Mouse (Mus musculus) megakaryocyte, embryonic 14.5 days (primary cell): ENCODE results near the gene Cped1.

Experiments
- FLI1 ChIP-seq: IDR thresholded peaks from 2 replicates; pipeline ENCODE4 v1.6.1; 2012; ENCODE audit warnings: low read length, inconsistent platforms, mixed read lengths
- GATA1 ChIP-seq: IDR thresholded peaks from 3 replicates; pipeline ENCODE4 v1.6.1; 2012; ENCODE audit warnings: mixed read lengths, low read length, inconsistent platforms, borderline replicate concordance

- TF ChIP-seq GATA1: no peak
- TF ChIP-seq FLI1: no peak
These were observed 26.8 kb upstream of the Cped1 start for GRCm38 (mm10) chr6:21958922-21959321.
